Mouse (Mus musculus) frontal cortex, postnatal 10 days (tissue): ENCODE data around the gene Dbi.

Source experiments
- DNase-seq, 2 experiments: peaks; one replicate each; pipeline ENCODE4 v3.0.0; 2022; ENCODE audit warnings: low spot score in 2 of 2, mixed read lengths in 1 of 2

The Dbi gene

DNA sequence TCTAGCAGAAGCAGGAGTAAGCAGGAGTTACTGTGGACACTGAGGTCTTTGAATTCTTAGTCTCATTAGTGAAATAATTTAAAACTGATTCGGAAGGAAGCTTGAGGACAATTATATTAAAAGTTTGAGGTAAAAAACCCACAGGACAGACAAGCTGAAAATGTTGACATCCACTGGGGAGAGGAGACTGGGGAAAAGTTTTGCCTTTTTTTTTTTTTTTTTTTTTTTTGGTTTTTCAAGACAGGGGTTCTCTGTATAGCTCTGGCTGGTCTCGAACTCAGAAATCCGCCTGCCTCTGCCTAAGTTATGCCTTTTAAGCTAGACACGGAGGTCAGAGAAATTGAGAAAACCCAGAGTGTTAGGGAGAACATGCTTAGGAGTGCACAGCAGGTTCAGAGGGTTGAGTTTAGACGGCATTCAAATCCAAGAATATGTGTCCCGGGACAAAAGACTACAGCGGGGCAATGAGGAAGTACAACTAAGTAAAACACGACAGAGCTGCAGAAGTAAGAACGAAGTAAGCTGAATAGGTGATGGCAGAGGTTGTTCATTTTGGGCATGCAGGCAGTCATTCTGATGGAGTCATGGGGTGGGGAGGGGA, 1.2 kb upstream of the Dbi start:
- no peak for DNase-seq

DNA sequence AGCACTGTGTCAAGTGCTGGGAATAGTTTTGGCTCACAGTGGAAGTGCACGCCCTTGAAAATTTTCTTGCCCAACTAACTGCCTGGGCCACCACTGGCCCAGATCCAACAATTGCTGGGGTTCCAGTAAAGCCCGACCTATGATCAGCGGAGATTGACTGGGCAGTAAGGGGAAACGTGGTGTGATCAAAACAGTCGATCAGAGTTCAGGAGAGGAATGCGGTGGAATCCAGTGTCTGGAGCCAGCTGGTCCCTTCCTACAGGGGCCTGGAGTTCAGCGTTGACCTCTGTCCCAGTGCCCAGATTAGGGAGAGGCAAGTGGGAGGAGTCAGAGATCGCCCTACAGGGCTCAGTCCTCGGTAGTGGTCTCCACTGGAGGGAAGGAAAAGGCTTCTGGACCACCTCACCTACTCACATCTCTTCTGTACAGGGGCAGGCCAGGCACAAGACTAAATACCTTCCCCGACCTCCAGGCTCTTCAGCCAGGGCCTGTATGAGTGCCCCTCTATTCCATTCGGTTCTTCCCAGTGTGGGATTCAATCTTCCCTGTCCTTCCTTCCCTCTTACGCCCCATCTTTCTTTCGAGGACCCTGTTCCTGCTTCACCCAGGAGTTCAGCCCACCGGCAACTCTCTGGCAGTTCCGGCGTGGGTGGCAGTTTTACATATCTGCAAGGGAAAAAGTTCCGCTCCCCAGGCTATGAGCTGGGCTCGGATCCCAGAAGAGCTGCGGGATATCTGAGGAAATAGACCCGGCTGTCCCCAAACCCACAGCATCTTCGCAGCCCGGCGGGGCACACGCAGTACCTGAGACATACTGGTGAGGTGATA, 523 bp downstream of the Dbi start:
- DNase-seq = no peak

DNA sequence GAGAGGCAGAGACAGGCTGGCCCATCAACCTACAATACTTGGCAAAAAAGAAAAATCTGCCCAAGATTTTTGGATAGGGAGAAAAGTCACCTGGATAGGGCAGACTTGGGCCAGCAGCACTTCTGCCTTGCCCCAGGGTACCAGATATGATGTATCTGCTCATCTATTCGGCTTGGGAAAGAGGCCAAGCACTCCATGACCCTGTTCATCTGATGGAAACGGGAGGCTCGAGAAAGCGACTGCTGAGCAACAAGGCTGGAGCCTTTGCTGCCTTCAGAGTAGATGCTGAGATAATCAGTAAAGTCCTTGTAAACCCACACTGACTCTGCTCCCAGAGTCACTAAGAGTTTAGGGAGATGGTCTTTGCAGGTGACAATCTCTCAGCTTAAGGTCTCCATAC, 1.5 kb downstream of the Dbi start:
- DNase-seq = no peak

DNA sequence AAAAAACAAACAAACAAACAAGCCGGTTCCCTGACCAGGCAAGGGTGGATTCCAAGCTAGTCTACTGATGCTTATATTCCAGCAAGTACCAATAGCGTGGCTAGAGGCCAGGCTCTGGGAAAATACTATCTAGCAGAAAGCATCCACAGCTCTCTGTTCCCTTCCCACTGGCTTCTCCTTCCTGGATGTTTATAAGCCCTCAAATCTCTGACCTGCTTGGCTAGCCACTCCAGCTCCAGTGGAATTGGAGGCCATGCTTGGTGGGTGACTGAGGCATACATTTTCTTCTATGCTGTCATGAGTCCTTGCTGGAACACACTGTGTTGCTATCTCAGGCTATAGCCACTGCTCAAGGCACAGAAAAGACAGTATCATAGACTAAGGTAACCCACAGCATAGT, 2.0 kb downstream of the Dbi start:
- no peak for DNase-seq

DNA sequence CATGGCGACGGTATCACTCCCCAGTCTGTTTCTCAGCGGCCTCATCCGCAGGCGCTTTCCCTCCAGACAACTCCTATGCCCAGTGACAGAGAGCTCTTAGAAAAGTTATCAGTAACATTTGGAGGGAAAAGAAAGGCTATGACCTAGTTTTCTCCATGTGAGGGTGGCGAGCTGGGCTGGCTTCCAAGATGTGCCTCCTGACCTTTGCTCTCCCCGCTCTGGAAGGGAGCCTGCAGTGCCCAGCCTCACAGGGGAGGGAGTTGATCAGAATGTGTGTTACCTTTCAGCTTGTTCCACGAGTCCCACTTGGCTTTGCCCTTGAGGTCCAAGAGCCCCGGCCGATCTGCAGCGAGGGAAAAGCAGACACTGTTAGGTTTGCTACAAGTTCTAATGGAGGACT, 4.8 kb downstream of the Dbi start:
- DNase-seq = no peak

DNA sequence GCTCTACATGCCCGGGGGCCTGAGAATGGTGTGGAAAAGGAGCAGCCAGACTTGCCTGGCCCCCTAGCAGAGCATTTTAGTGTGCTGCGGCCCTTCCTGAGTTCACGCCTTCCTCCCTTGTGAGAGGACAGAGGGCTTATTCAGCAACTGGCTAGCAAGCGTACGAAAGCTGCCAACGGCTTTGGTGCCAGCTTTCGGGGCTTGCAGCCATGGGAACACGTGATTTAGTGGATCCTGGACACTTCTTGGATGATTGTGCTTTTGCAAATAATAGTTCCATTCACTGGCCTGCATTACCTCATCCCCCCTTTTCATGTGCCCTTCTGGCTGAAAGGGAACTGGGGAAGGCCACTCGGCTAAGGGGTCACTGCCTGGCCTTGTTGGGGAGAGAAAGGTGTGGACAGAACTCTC, 5.2 kb downstream of the Dbi start:
- peak; percentile 77 to 82 for DNase-seq

DNA sequence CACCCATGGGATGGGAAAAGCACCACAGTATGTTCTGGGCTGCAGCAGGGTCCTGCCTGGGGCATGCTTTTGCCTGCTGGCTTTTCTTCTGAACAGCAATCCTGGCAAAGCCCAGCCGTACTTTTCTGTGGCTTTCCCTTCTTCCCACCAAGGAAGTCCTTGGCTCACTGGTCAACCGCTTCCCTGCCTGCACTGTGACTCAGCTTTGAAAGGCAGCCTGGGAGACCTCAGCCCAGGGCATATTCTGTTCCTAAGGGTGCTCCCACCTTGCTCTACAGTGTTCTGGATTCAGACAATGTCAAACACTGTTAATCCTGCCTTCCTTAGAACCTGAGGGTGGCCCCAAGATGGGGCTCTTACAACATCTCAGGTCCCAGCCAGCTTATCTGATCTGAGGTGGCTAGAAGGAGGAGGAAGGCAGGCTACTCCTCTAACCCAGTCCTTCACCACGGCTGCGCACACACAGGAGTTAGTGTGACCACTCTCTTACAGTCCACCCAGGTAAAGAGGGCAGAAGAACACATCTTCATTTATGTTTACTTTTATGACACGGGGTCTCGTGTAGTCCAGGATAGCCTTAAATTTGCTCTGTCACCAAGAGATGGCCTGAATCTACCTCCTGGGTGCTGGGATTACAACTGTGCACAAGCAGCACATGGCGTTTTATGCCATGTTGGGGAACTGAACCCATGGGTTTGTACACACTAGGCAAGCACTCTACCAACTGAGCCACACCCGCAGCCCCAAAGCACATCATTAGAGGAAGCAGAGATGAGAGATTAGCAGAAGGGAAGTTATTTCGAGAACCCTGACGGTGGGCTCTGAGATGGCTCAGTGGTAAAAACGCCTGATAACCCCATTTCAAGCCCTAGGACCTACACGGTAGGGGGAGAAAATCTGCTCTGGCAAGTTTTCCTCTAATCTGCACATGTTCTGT, 8.4 kb downstream of the Dbi start:
- DNase-seq = no peak

DNA sequence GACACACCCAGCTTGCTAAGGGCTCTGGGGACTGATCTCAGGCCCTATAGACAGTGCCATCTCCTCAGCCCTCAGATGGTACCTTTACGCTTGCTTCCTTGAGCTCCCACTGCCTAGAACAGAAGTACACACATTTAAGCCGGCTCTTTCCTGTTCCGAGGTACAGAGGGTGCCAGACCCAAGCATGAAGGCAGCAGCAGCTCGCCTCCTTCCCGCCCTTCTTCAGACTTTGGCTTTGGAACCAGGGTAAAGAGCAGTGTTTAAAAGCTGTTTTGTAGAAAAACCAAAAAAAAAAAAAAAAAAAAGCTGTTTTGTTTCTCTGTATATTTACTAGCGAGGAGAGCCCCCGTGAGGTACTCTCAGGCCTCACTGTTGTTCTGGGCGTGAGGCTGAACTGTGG, 9.1 kb downstream of the Dbi start:
- no peak for DNase-seq

DNA sequence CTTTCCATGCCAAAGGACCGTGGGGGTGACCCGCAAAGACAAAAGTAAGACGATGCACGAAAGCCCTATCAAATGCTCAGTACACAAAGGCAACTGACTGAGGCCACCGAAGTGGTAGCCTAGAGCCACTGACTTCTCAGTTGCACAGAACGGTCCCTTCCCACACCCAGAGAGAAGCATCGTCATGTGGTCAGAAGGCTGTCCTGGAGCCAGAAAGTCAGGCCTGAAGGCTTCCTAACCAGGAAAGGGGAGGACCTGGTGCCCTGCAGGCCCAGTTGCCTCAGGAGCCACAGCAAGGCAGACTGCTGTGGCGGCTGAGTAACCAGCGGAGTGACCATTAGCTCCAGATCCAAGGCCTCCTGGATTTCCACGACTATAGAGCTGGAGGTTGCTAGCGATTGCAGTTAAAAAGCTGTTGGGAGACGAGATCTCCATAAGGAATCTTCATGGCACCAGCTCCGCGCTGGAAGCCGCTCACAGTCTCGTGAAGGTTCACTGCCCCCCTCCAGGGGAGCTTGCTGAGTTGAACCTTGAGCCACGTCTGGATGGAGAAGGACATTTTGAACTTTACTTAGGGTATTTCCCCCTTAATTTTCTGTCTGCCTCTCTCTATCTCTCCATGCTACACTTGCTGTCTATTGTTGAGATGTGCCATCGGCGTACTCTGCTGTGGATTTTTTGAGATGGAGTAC, 11.0 kb downstream of the Dbi start:
- no peak for DNase-seq

DNA sequence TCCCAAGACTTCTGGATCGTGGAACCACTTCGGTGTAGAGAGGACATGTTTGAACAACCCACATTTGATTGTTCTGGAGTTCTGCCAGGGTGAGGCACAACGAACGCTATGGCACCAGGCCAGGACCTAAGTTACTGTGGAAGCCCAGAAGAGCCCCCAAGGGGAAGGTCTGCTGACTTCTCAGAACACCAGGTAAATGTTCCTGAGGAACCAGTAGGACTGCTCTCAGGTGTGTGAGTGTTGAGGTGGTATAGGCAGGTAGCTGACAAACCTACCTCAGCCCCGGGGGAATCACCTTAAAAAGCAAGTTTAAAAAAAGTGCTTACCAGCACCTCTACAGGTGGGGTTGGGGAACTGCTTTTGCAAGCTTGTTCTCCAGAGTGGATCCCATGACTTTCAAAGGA, 15.3 kb downstream of the Dbi start:
- no peak for DNase-seq

DNA sequence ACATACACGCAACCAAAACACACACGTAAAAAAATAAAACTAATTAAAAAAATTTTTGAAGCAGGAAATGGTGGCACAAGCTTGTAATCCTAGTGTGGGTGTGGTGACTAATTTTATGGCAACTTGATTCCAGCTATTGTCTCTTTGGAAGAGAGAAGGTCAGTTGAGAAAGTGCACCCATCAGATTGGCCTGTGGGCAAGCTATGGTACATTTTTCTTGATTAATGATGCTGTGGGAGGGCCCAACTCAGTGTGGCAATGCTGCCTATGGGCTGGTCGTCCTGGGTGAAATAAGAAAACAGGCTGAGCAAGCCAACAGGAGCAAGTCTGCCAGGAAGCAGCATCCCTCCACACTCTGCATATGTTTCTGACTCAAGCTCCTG, 19.7 kb downstream of the Dbi start:
- no peak for DNase-seq

DNA sequence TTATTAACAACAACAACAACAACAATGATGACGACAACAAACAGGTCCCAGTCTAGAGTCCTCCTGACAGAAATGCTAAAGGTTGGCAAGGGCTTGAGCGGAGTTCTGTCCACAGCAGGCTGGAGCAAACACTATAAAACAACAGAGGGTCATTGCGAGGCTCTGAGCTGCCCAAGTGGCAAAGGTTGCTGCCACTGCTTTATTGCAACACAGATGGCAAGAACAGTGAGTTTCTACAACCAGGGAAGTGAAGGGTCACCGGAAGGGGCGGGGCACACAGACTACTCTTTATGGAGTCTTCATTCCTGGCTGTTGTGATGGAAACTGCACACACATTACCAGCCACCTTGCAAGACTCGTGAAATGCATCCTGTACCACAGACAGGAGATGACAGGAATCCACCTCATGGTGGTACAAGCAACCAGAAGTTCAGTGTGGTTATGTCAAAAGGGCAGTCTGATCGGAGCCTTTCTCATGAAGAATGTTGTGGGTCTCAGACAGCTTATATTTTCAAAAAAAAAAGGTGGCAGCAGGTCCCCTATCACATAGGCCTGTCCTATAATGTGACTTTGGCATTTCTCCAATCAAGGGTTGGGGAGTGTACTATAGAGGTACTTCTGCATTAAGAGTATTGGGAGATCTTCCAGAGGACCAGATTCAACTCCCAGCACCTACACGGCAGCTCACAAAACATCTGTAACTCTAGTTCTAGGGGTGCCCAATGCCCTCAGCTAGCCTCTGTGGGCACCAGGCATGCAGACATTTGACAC, 20.2 kb downstream of the Dbi start:
- no peak for DNase-seq

DNA sequence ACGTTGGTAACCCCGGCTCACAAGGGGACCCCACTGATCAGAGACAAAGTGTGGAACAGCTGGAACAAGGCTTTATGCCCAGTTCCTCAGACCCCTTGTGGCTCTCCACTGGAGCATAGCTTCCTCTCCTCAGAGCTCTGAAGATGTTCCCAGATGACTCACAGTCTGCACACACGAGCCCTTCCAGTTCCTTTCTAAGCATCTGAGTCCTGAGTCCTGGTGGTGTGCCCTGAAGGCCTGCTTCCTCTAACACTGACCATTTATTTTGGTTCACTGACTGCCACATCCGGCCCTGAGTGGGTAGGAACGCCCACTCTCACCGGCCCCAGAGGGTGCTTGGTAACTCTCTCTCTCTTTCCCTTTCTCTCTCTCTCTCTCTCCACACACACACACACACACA, 21.4 kb downstream of the Dbi start:
- DNase-seq = peak in 1 of 2 experiments; percentile 35

DNA sequence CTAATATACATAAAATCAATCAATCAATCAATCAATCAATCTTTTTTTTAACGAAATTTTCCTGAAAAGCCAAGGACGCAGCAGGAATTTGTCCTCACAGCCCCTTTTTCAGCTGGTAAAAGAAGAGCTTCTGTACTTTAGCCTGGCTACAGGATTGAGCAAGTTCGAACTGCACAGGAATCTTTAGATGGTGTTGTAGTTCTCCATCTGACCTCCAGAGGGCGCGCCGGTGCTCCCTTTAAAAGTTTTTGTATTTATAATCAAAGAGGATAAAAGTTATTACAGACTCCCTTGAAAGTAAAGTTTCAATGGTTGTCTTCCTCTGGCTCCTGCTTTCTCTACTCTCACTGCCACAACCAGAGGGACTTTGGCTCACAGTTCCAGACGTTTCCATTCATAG, 22.6 kb downstream of the Dbi start:
- peak in 1 of 2 experiments; percentile 59 for DNase-seq

DNA sequence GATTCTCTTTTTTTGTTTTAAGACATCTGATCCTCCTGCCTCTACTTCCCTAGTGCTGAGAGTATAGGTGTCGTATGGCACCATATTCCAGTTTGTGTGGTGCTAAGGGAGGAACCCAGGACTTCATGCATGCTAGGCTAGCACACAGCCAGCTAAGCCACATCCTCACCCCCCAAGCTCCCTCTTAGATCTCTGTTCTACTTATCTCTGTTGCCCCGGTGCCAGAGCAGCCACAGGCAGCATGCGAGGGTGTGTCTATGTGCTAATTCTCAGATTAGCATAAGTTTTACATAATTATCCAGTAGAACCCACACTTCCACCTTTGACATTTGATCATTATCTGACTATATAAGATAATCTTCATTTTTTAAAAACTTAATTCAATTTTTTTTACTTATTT, 26.0 kb downstream of the Dbi start:
- DNase-seq = no peak

DNA sequence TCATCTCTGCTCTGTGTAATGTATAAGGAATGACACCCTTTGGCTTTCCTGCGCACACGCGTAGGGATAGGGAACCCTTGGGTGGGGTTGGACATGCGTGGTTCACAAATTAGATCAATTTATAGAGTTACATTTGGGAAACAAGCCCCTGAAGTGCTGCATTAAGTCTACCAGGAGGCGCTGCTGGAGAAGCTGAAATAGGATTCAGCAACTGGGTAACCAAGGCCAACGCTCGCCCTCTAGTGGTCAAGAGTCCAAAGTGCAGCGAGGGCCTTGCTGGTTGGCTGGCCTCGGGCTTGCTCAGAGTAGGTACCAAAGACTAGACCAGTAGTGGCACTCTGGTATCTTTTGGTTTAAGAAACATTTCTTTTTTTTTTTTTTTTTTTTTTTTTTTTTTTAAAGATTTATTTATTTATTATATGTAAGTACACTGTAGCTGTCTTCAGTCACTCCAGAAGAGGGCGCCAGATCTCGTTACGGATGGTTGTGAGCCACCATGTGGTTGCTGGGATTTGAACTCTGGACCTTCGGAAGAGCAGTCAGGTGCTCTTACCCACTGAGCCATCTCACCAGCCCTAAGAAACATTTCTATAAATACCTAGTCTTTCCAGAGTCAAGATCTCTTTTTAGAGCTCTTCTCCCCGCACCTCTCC, 27.3 kb downstream of the Dbi start:
- DNase-seq = peak; percentile 66 to 82

DNA sequence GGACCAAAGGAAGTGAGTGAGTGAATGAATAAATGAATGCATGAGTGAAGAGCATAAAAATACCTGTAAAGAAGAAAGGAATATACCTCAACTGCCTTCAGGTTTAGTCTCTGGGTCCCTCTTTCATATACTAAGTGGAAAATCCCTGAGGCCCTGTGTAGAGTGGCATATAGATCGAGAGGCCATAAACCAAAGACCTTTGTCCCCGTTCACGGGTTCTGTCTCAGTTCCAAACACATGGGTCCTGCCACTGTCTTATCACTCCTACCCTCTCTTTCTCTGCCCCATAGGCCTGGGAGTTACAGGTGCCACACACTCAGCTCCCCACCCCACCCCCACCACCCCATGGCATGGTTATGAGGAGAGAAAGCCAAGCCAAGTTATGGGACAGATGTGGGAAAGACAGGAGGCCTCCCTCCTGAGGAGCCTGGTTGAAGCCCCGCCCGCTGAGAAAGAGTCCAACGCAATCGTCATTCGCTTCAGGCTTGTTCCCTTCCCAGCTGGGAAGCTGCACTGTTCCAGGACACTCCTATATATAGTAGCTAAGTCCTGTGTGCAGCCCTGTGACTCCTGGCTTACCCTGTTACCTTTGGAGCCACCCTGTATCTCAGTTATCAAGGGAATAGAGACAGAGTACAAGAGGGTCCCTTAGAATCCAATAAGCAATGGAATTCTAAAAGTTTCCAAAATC, 29.9 kb downstream of the Dbi start:
- no peak for DNase-seq

DNA sequence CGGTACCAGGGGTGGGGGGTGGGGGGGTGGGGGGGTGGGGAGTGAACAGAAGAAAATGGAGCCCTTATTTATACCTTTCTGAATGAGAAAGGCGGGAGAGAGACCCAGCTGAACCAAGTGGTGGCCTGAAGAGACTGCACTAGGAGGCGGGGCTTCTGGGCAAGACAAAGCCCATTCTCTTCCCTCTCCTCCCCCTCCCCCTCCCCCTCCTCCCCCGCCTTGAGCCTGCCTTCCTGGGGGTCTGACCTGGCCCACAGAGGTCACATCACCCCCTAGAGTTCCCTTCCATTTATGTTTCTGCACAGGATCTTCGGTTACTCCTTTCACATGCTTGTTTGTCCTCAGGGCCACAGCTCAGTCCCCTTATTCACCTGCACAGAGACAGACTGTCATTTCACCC, 31.7 kb downstream of the Dbi start:
- no peak for DNase-seq

DNA sequence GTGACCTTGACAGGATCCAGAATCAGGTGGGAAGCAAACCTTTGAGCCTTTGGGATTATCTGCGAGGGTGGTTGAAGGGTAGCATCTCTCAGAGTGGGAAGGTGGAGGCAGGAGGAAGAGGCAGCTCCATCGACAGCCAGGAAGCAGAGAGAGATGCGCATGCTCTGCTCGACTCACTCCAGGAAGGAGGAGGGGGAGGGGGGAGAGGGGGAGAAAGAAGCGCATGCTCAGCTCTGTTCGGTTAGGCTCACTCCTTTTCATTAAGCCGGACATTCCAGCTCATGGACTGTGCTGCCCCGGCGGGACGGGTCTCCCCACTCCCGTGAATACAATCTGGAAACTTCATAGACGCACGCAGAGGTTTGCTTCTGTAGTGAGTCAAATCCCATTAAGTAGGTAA, 34.2 kb downstream of the Dbi start:
- DNase-seq = no peak

DNA sequence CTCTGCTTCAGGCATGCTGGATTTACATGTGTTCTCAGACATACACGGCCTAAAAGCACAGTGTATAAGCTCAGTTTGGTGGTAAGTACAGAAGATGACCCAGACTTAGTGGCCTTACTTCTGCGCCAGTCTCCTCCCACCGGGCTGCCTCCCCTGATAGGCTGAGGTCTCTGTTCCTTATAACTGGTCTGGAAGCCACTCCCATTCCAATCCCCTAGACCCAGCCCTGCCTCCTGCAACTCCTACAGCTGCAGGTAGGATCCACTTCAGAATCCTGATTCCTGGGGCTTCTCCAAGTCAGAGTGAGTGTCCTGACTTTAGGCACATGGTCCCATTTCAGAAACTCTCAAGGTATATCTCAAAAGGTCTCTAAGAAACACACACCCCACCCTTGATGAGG, 35.2 kb downstream of the Dbi start:
- no peak for DNase-seq
